Mouse (Mus musculus): ENCODE measurements around the gene Arih1. TPM values are rescaled to one million over a fixed set of nuclear protein-coding genes. Genes with fewer than 3 reads are reported as not detected.
"Not testable (repeated sequence)": the region's sequence is repeated elsewhere in the genome, so short reads cannot be mapped to it uniquely, and the experiment has no call there.

The Arih1 gene
- polyA plus RNA-seq, 1 experiment from 2014 or later = 16.8 TPM

DNA sequence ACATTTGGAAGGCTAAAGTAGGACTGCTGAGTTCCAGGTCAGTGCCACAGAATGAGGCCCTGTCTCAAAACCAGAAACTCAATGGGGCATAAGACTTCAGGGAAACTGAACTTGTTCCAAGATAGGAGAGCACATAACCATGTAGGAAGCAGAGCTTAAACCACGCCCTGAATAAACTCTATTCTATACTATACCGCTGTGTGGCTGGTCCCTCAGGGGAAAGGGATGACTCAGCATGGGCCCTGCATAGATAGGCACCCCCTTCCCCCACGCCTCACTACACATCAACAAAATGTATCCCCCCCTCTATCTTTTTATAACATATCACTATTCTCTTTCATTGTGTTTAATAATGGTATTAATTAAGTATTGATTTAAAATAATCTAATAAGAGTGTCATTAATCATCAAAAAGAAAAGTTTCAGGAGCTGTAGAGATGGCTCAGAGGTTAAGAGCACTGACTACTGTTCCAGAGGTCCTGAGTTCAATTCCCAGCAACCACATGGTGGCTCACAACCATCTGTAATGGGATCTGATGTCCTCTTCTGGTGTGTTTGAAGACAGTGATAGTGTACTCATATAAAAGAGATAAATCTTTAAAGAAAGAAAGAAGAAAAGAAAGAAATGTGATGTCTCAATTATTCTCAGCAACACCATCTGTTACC lies 30.9 kb downstream of the Arih1 start:
- Histone ChIP-seq H3K36me3 (peaks cover 13% of the 10 kb centered on the region), H3K27me3 (ENCODE audit: insufficient read depth, poor library complexity, severe bottlenecking) (no peaks in the 10 kb centered on the region), H3K9me3 (no peaks in the 10 kb centered on the region), H3K4me1 (replicated peaks) (peaks cover 5% of the 10 kb centered on the region), H3K27ac (no peak overlapping the region), H3K4me3 (no peak overlapping the region)
- DNase-seq (ENCODE audit: low spot score) = no peak
- WGBS = 89% methylated on average over 3 of the region's 3 CpGs

DNA sequence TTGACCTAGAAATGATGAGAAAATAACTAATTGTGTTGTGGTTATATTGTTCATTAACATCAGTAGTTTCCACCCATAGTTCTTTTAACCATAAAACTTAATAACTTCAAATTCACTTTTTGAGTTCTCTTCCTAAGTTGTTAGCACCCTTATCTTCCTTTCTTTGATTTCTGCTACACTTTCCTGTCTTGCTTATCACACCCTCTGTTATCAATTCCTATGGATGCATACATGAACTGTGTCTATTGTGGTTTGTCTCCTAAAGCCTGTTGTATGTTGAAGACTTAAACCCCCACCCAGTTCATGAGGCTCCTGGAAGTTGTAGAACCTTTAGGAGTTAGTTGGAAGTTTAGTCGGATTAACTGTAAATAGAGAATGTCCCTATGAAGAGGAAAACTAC lies 52.7 kb downstream of the Arih1 start:
- no peak overlapping the region for H3K27ac ChIP-seq
- H3K4me3 ChIP-seq = no peak overlapping the region
- DNase-seq (ENCODE audit: low spot score) = no peak
- H3K4me1 ChIP-seq (replicated peaks) = no peaks in the 10 kb centered on the region
- H3K9me3 ChIP-seq = no peaks in the 10 kb centered on the region
- peaks cover 67% of the 10 kb centered on the region for H3K36me3 ChIP-seq
- H3K27me3 ChIP-seq (ENCODE audit: insufficient read depth, poor library complexity, severe bottlenecking) = no peaks in the 10 kb centered on the region
- WGBS = 94% methylated on average over 1 of the region's 1 CpGs

DNA sequence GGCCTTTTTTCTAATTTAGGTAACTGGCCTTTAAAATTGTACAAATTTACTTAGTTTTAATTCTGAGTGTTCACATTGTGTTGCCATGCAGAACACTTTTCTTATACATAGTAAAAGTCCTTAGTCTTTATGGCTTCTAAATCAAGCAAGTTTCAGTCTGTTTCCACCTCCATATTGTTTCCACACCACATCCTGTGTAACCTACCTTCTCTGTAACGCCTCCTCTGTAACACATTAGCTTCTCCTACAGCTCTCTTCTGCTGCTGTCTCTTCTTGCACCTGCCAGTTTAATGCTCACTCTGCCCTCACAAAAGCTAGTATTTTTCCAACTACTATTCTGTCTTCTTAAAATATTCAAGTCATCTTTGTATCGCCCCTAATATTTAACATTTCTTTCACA lies 54.8 kb downstream of the Arih1 start:
- no peak overlapping the region for H3K27ac ChIP-seq
- H3K4me1 ChIP-seq (replicated peaks) = no peaks in the 10 kb centered on the region
- no peaks in the 10 kb centered on the region for H3K27me3 ChIP-seq (ENCODE audit: insufficient read depth, poor library complexity, severe bottlenecking)
- WGBS = 93% methylated on average over 2 of the region's 2 CpGs
- no peak for DNase-seq (ENCODE audit: low spot score)
- H3K4me3 ChIP-seq = no peak overlapping the region
- H3K9me3 ChIP-seq = peaks cover 4% of the 10 kb centered on the region; the same call in 1 of the 2 replicates
- H3K36me3 ChIP-seq = peaks cover 82% of the 10 kb centered on the region

DNA sequence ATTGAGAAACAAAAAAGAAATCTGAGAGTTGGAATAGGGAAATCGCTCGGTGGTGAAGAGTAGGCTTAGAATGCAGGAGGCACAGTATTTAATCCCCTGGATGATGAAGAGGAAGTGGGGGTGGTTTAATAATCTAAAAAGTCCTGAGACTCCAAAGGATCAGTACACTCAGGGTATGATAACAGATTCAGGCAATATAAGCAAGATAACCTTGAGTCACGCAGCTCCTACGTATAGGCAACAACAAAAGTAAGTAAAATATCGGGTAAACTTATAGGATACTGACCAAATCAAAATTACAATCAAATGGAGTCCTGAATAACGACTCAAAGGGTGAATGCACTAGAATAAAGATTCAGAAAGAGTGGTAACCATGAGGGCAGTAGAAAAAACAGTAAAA lies 65.9 kb downstream of the Arih1 start:
- DNase-seq (ENCODE audit: low spot score) = no peak
- H3K27ac ChIP-seq = no peak overlapping the region
- H3K9me3 ChIP-seq = no peaks in the 10 kb centered on the region
- peaks cover 17% of the 10 kb centered on the region for H3K36me3 ChIP-seq
- no peak overlapping the region for H3K4me3 ChIP-seq
- no peaks in the 10 kb centered on the region for H3K4me1 ChIP-seq (replicated peaks)
- 92% methylated on average over 6 of the region's 6 CpGs for WGBS
- H3K27me3 ChIP-seq (ENCODE audit: insufficient read depth, poor library complexity, severe bottlenecking) = no peaks in the 10 kb centered on the region

DNA sequence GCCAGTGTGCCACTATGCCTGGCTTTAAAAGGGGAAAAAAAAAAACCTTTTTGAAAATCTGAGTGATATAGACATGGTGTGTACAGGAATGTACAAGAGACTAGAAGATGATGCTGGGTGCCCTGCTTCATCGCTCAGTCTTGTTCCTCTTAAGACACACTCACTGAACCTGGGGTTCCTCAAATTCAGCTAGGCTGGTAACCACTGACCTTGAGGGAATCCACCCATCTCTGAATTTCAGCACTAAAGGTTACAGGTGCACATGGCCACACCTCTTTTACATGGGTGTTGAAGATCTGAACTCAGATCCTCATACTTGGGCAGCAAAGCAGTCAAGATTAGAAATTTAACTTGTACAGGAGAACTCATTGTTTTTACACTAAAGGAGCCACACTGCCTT lies 79.1 kb downstream of the Arih1 start:
- H3K27me3 ChIP-seq (ENCODE audit: insufficient read depth, poor library complexity, severe bottlenecking) = no peaks in the 10 kb centered on the region
- no peak overlapping the region for H3K4me3 ChIP-seq
- no peaks in the 10 kb centered on the region for H3K9me3 ChIP-seq
- peaks cover 91% of the 10 kb centered on the region for H3K36me3 ChIP-seq
- no peaks in the 10 kb centered on the region for H3K4me1 ChIP-seq (replicated peaks)
- DNase-seq (ENCODE audit: low spot score) = no peak
- no peak overlapping the region for H3K27ac ChIP-seq
- WGBS = 98% methylated on average over 1 of the region's 1 CpGs

DNA sequence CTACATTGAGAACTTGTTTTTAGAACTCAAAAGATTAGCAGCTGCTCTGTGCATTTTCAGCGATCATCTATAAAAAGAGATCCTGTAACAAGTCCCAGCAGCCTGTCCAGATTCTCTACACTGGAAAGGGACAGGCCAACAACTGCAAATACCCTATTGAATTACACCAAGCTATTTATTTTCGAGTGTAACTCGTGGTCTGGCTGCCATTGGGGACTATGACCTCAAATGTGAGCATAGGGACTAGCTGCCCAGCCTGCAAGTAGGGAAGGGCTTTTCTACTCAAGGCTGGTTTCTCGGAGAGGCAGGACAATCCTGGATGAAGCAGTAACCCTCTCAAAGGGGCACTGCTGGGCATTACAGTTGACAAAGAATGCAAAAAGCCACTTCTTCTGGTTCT lies 97.3 kb downstream of the Arih1 start:
- Histone ChIP-seq H3K36me3 (peaks cover 41% of the 10 kb centered on the region), H3K4me3 (no peak overlapping the region), H3K9me3 (no peaks in the 10 kb centered on the region), H3K27ac (no peak overlapping the region), H3K4me1 (replicated peaks) (no peaks in the 10 kb centered on the region), H3K27me3 (ENCODE audit: insufficient read depth, poor library complexity, severe bottlenecking) (no peaks in the 10 kb centered on the region)
- WGBS = 87% methylated on average over 4 of the region's 4 CpGs
- no peak for DNase-seq (ENCODE audit: low spot score)

DNA sequence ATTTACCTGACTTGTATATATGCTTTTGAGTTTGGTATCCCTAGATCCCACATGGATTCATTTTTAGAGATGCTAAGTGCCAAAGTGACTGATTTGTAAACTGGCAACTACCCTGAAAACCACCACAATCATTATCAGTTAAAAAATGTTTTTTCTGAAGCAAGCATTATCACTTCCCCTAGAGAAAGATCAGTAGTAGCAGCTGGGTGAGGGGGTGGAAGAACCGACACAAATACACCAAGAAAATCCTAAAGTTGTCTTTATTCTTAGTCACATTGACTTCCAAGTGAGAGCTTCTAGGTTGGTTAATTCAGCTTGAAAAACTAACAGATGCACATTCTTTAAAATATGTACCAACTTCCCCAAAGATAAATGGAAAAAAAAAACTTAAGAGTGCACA lies 98.1 kb downstream of the Arih1 start:
- DNase-seq (ENCODE audit: low spot score) = no peak
- Histone ChIP-seq H3K36me3 (peaks cover 34% of the 10 kb centered on the region), H3K9me3 (no peaks in the 10 kb centered on the region), H3K4me3 (no peak overlapping the region), H3K4me1 (replicated peaks) (no peaks in the 10 kb centered on the region), H3K27me3 (ENCODE audit: insufficient read depth, poor library complexity, severe bottlenecking) (no peaks in the 10 kb centered on the region), H3K27ac (no peak overlapping the region)
- WGBS = 69% methylated on average over 1 of the region's 1 CpGs

DNA sequence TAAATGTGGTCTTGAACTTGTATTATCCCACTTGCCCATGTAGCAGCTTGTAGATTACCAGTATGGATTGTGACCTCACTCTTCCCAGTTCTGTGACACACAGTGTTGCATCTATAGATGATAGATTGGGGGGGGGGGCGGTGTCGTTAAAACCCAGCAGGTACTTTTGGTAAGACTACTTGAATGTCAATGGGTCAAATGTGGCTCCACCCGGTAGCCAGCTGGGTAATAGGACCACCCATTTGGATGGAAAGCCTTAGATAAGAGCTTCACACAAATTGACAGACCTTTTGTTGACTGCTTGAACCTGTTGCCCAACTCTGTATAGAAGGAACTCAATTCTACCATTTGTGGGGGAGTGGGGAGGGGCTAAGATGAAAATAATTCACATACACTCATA lies 99.0 kb downstream of the Arih1 start:
- Histone ChIP-seq H3K27ac (no peak overlapping the region), H3K4me1 (replicated peaks) (no peaks in the 10 kb centered on the region), H3K4me3 (no peak overlapping the region), H3K36me3 (peaks cover 25% of the 10 kb centered on the region), H3K9me3 (no peaks in the 10 kb centered on the region), H3K27me3 (ENCODE audit: insufficient read depth, poor library complexity, severe bottlenecking) (no peaks in the 10 kb centered on the region)
- no peak for DNase-seq (ENCODE audit: low spot score)
- WGBS = 59% methylated on average over 3 of the region's 3 CpGs

DNA sequence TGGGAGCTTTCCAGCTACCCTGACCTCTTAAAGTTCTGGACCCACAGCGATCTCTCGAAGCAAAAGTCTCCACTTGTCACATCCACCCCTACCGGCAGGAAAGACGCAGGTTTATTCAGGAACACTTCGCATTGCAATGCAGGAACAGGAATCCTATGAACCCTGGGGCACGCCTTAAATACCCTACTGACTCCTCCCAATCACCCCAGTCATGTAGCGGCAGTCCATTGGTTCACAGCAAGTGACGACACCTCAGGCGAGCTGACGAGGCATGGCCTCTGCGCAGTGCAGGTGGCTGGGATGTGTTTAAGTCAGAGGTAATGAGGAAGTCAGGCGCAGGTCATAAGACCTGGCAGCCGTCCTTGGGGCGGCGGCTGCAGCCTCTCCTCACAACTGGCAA lies 110.8 kb downstream of the Arih1 start:
- no peak for DNase-seq (ENCODE audit: low spot score)
- H3K36me3 ChIP-seq = no peaks in the 10 kb centered on the region
- H3K4me1 ChIP-seq (replicated peaks) = no peaks in the 10 kb centered on the region
- no peak overlapping the region for H3K4me3 ChIP-seq
- peaks cover 15% of the 10 kb centered on the region for H3K9me3 ChIP-seq
- H3K27me3 ChIP-seq (ENCODE audit: insufficient read depth, poor library complexity, severe bottlenecking) = no peaks in the 10 kb centered on the region
- no peak overlapping the region for H3K27ac ChIP-seq
- 93% methylated on average over 15 of the region's 15 CpGs for WGBS

DNA sequence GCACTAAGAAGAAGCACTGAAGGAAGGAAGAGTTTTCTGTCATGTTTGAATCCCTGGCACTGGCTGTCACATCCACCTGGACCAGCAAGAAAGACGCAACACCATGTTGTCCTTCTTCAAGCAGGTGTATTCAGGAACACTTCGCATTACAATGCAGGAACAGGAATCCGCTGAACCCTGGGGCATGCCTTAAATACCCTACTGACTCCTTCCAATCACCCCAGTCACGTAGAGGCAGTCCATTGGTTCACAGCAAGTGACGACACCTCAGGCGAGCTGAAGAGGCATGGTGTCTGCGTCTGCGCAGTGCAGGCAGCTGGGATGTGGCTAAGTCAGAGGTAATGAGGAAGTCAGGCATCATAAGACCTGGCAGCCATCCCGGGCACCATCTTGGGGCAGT lies 116.8 kb downstream of the Arih1 start:
- DNase-seq (ENCODE audit: low spot score) = no peak
- H3K27ac ChIP-seq = no peak overlapping the region
- H3K4me1 ChIP-seq (replicated peaks) = no peaks in the 10 kb centered on the region
- H3K4me3 ChIP-seq = no peak overlapping the region
- H3K36me3 ChIP-seq = no peaks in the 10 kb centered on the region
- 89% methylated on average over 9 of the region's 9 CpGs for WGBS
- H3K9me3 ChIP-seq = peaks cover 19% of the 10 kb centered on the region
- no peaks in the 10 kb centered on the region for H3K27me3 ChIP-seq (ENCODE audit: insufficient read depth, poor library complexity, severe bottlenecking)

DNA sequence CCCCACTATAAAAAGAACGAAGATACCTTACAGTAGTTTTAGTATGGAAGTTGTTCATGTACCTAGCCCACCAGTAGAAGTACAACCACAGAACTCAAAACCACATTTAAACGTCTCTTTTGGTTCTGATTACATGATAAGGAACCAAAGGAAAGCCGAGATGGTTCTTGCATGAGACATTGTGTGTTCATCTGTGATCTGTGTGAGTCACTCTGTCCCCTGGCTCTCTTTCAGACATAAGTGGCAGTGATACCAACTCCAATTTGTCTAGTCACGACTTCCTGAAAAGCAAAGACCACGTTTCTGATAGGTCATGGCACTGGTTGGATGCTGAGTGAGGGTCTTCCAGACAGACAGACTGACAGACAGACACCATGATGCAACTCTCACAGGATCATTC lies 117.2 kb downstream of the Arih1 start:
- peaks cover 19% of the 10 kb centered on the region for H3K9me3 ChIP-seq

DNA sequence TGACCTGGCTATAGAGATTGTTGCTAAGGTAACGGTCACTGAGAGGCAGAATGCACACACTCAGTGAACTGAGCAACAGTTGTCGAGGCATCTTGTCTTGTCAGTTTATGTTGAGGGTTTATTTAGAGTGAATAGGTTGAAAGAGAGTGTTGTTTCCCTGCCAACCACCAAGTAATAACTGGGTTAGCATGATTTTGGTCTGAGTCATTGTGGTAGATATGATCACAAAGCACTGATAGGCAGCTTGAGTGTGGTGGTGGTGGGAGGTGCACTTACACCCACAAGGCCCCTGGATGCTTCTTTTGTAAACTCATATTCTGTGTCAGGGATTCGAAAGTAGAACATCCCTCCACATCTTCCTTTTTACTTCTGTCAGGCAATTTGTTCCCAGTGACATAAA lies 125.9 kb downstream of the Arih1 start:
- not testable (repeated sequence) for H3K9me3 ChIP-seq; H3K27ac ChIP-seq; H3K4me3 ChIP-seq; H3K27me3 ChIP-seq (ENCODE audit: insufficient read depth, poor library complexity, severe bottlenecking); H3K36me3 ChIP-seq; DNase-seq (ENCODE audit: low spot score); H3K4me1 ChIP-seq (replicated peaks)
- WGBS = 73% methylated on average over 3 of the region's 3 CpGs

More for the DNA sequence above, 117.2 kb downstream of the Arih1 start:
- Histone ChIP-seq H3K27me3 (ENCODE audit: insufficient read depth, poor library complexity, severe bottlenecking) (no peaks in the 10 kb centered on the region), H3K27ac (no peak overlapping the region), H3K4me3 (no peak overlapping the region), H3K36me3 (no peaks in the 10 kb centered on the region), H3K4me1 (replicated peaks) (no peaks in the 10 kb centered on the region)
- WGBS = 80% methylated on average over 5 of the region's 5 CpGs
- no peak for DNase-seq (ENCODE audit: low spot score)

DNA sequence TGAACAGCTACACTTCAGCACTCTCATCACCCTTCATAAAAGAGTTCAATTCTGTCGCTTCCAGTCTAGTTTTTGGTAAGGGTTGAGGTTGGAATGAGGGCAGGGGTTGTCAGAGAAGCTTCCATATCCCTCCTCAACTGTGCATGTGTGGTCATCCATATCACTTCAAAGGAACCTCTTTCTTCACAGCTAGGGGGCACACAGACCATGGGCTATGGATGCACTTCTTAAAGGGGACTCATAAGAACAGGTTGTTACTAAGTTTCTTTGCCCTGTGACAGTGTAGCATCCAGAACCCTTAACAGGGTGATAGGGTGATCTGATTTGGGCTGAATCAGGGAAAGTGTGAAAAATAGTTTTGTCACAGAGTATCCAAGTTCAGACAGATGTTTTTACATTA lies 128.4 kb downstream of the Arih1 start:
- H3K36me3 ChIP-seq; H3K4me1 ChIP-seq (replicated peaks); H3K4me3 ChIP-seq; H3K27me3 ChIP-seq (ENCODE audit: insufficient read depth, poor library complexity, severe bottlenecking); DNase-seq (ENCODE audit: low spot score); H3K9me3 ChIP-seq; H3K27ac ChIP-seq: not testable (repeated sequence)
- 62% methylated on average over 1 of the region's 1 CpGs for WGBS

DNA sequence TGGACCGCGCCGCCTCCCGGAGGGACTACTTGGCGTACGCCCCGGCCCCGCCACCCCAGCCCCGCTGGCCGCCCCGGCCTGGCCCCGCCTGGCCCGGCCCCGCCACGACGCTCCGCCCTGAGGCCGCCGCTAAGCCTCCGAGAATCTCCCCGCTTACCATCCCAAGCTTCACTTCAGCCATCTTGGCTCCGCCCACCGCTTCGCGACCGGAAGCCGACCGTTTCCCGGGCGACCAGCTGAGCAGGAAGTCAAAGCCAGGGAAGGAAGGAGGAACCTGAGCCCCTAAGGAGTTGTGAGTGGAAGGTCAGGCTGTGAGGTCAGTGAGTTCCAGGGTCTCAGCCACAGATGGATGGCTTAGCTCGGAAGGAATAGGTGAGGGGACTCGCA lies 133.2 kb downstream of the Arih1 start, which contains the start of gene Bbs4:
Bbs4 (minus strand) TSS at position 256 of the 387 bp plus-strand sequence.
- Histone ChIP-seq H3K4me1 (replicated peaks) (peaks cover 15% of the 10 kb centered on the region), H3K4me3 (peak within 1 kb of the TSS; percentile 75), H3K36me3 (0 out of 2 replicates have a peak, but pooled peaks cover 8% of the 10 kb centered on the region), H3K9me3 (no peaks in the 10 kb centered on the region), H3K27ac (peak within 1 kb of the TSS; percentile 92), H3K27me3 (ENCODE audit: insufficient read depth, poor library complexity, severe bottlenecking) (no peaks in the 10 kb centered on the region)
- peak; percentile 95 for DNase-seq (ENCODE audit: low spot score)
- under 1% methylated on average over 32 of the region's 32 CpGs for WGBS

Measured in hindbrain, embryonic 10.5 days (tissue).